Mouse (Mus musculus) midbrain, embryonic 11.5 days (tissue): ENCODE measurements at regions not wholly inside any gene's neighbourhood (a gene's known extent, or its start where the extent isn't known, plus 50 kb on each side); places are given as distances from the start of the nearest gene placed in this dataset.
"Not testable (repeated sequence)": the region's sequence is repeated elsewhere in the genome, so short reads cannot be mapped to it uniquely, and the experiment has no call there.

Experiments used
- ATAC-seq: fragments of 200-750 bp; cut with Nextera tagmentation; 2 replicates; pipeline ENCODE4 v1.8.0; 2017; ENCODE audit warnings: moderate TSS enrichment, moderate library complexity; ENCODE audit not compliant: low FRiP score
- DNase-seq: peaks from one replicate; pipeline ENCODE4 v3.0.0; 2015; ENCODE audit warnings: low spot score; ENCODE audit errors: missing footprints
- H3K27ac ChIP-seq: fragments of 300-500 bp; sonication (generic); 2 replicates; pipeline ENCODE4 v1.5.1; 2014; ENCODE audit warnings: low read depth, low read length
- H3K27me3 ChIP-seq: fragments of 300-500 bp; sonication (generic); 2 replicates; pipeline ENCODE4 v1.6.1; 2014; ENCODE audit warnings: mild to moderate bottlenecking, low read length, moderate library complexity, mixed read lengths; ENCODE audit not compliant: control insufficient read depth, insufficient read depth
- H3K36me3 ChIP-seq: fragments of 300-500 bp; sonication (generic); 2 replicates; pipeline ENCODE4 v1.6.1; 2014; ENCODE audit warnings: mild to moderate bottlenecking, low read length, moderate library complexity, mixed read lengths; ENCODE audit not compliant: control insufficient read depth, insufficient read depth
- H3K4me1 ChIP-seq: fragments of 300-500 bp; sonication (generic); 2 replicates; pipeline ENCODE4 v1.6.1; 2014; ENCODE audit warnings: low read length; ENCODE audit not compliant: control insufficient read depth, insufficient read depth
- H3K4me2 ChIP-seq: fragments of 300-500 bp; sonication (generic); 2 replicates; pipeline ENCODE4 v1.6.1; 2014; ENCODE audit warnings: mild to moderate bottlenecking, moderate library complexity
- H3K4me3 ChIP-seq: fragments of 300-500 bp; sonication (generic); 2 replicates; pipeline ENCODE4 v1.5.1; 2014; ENCODE audit warnings: low read depth, low read length
- H3K9ac ChIP-seq: fragments of 300-500 bp; sonication (generic); 2 replicates; pipeline ENCODE4 v1.6.1; 2014; ENCODE audit warnings: low read length
- H3K9me3 ChIP-seq: fragments of 300-500 bp; sonication (generic); 2 replicates; pipeline ENCODE4 v1.6.1; 2016; ENCODE audit warnings: low read length; ENCODE audit not compliant: control insufficient read depth
- WGBS: fragments of 180-500 bp; shearing (Covaris S2); extraction: QIAGEN DNeasy Blood & Tissue Kit; methylation state at CpG from one replicate; pipeline ENCODE4 v1.1.7; 2014; 5-methylcytosine and 5-hydroxymethylcytosine counted together

- 88% methylated on average over 3 of the region's 3 CpGs for WGBS
Observed at GRCm38 (mm10) chr12:43212341-43212740, 997.8 kb downstream of the Dnajb9 start.

GRCm38 (mm10) chr12:43204589-43204988, 1005.5 kb downstream of the Dnajb9 start:
- no peak overlapping the region for H3K4me3 ChIP-seq
- no peaks in the 10 kb centered on the region for H3K27me3 ChIP-seq
- no peaks in the 10 kb centered on the region for H3K9me3 ChIP-seq
- H3K4me2 ChIP-seq, result no peak overlapping the region
- H3K9ac ChIP-seq, result no peak overlapping the region
- DNase-seq (no peak), ATAC-seq (no peak)
- no peaks in the 10 kb centered on the region for H3K36me3 ChIP-seq
- 14% methylated on average over 3 of the region's 3 CpGs for WGBS
- no peak overlapping the region for H3K27ac ChIP-seq
- H3K4me1 ChIP-seq, result no peaks in the 10 kb centered on the region

More at GRCm38 (mm10) chr12:43212341-43212740, 997.8 kb downstream of the Dnajb9 start:
- not testable (repeated sequence) for H3K36me3 ChIP-seq, H3K9me3 ChIP-seq, H3K27me3 ChIP-seq, DNase-seq, H3K9ac ChIP-seq, H3K4me2 ChIP-seq, H3K4me3 ChIP-seq, H3K27ac ChIP-seq, ATAC-seq, H3K4me1 ChIP-seq
